12 mouse cellular contexts compared by ENCODE assay signal in the genomic region with DNA sequence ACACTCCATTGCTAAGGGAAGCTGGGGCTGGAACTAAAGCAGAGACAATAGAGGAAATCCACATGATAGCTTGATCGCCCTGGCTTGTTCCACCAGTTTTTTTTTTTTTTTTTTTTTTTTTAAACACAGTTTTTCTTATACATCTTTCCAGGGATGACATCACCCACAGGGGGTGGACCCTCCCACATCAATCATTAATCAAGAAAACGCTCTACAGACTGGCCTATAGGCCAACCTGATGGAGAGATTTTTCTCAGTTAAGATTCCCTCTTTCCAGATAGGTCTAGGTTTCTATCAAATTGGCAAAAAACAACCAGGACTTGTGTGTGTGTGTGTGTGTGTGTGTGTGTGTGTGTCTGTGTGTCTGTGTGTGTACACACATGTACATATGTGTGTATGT.
"Had no signal": no experiment of that assay in that cellular context is flagged by ENCODE, and none has a peak within 500 bp of the region (broad histone marks: within the 10 kb centered on the region; RNA-seq: fewer than 3 reads in every experiment).

No protein-coding gene starts in this region.

- H3K9ac ChIP-seq: kidney, embryonic 15.5 days; limb, embryonic 15.5 days; liver, embryonic 14.5 days; midbrain, embryonic 12.5 days; neural tube, embryonic 13.5 days had no signal

- H3K27ac ChIP-seq: kidney, embryonic 15.5 days; limb, embryonic 15.5 days; liver, embryonic 14.5 days; midbrain, embryonic 12.5 days; neural tube, embryonic 13.5 days had no signal

- H3K9me3 ChIP-seq: kidney, embryonic 15.5 days; limb, embryonic 15.5 days; midbrain, embryonic 12.5 days; neural tube, embryonic 13.5 days had no signal

- H3K27me3 ChIP-seq: kidney, embryonic 15.5 days; limb, embryonic 15.5 days; midbrain, embryonic 12.5 days; neural tube, embryonic 13.5 days had no signal

- H3K4me2 ChIP-seq: kidney, embryonic 15.5 days; limb, embryonic 15.5 days; midbrain, embryonic 12.5 days; neural tube, embryonic 13.5 days had no signal

- DNase-seq: kidney, adult 2 months; kidney, postnatal 14 days; lung, adult 18-20 months; spleen, adult 18-20 months; thymus, adult 18-20 months; thymus, postnatal 14 days had no signal

- ATAC-seq: midbrain, embryonic 16.5 days had no signal

- H3K4me3 ChIP-seq: kidney, embryonic 15.5 days; limb, embryonic 15.5 days; midbrain, embryonic 12.5 days; neural tube, embryonic 13.5 days had no signal
